19 mouse cellular contexts compared by ENCODE assay signal in genomic region chr2:145749645-145750044, GRCm38 (mm10).
DNase-seq lines count a peak whose midpoint lies in the region; ATAC-seq and TF ChIP-seq lines count a peak whose summit lies in the region.
"Had no signal": no experiment of that assay in that cellular context is flagged by ENCODE, and none has a peak within 500 bp of the region (broad histone marks: within the 10 kb centered on the region; RNA-seq: fewer than 3 reads in every experiment).

No protein-coding gene starts in this region.

- H3K27me3 ChIP-seq in midbrain, embryonic 13.5 days: peaks cover 69% of the 10 kb centered on the region
- H3K27me3 ChIP-seq in midbrain, embryonic 10.5 days (ENCODE audit: low read depth, poor library complexity, severe bottlenecking): peaks cover 89% of the 10 kb centered on the region
- H3K27me3 ChIP-seq in midbrain, embryonic 16.5 days (ENCODE audit: control insufficient read depth, insufficient read depth, low read depth, low read length): no peaks in the 10 kb centered on the region; the same call in 1 of the 2 replicates
- H3K27me3 ChIP-seq: forebrain, embryonic 12.5 days; heart, embryonic 15.5 days; hindbrain, embryonic 13.5 days had no signal

- H3K4me2 ChIP-seq in midbrain, embryonic 13.5 days (replicated peaks): no peak overlapping the region
- no peak overlapping the region for H3K4me2 ChIP-seq in midbrain, embryonic 16.5 days (ENCODE audit: low read length)
- H3K4me2 ChIP-seq: forebrain, embryonic 12.5 days; heart, embryonic 11.5 days; heart, embryonic 15.5 days; hindbrain, embryonic 13.5 days had no signal

- TF ChIP-seq CTCF in brain, embryonic 14.5 days (IDR thresholded peaks at IDR 0.05; ENCODE audit: borderline replicate concordance, extremely low read depth, insufficient read depth, insufficient read length): no peak

- TF ChIP-seq POLR2A in brain, embryonic 14.5 days (IDR thresholded peaks at IDR 0.05; ENCODE audit: borderline replicate concordance, extremely low read depth, insufficient read depth, insufficient read length, poor library complexity, severe bottlenecking): no peak

- 0 out of 2 replicates have a peak, but pooled peaks have one; percentile 34 for ATAC-seq in midbrain, embryonic 13.5 days
- peak; percentile 39; the same call in 1 of the 2 replicates for ATAC-seq in midbrain, embryonic 16.5 days
- ATAC-seq: forebrain, embryonic 16.5 days; hindbrain, postnatal 0 days had no signal

- H3K4me3 ChIP-seq in midbrain, embryonic 13.5 days (replicated peaks): no peak overlapping the region
- H3K4me3 ChIP-seq in midbrain, embryonic 10.5 days: no peak overlapping the region
- no peak overlapping the region for H3K4me3 ChIP-seq in midbrain, embryonic 16.5 days (ENCODE audit: low read depth, low read length)
- H3K4me3 ChIP-seq: forebrain, embryonic 12.5 days; heart, adult 2 months; heart, embryonic 15.5 days; hindbrain, embryonic 13.5 days had no signal

- no peak overlapping the region for H3K27ac ChIP-seq in midbrain, embryonic 13.5 days
- H3K27ac ChIP-seq in midbrain, embryonic 10.5 days (replicated peaks): no peak overlapping the region
- H3K27ac ChIP-seq in midbrain, embryonic 16.5 days (ENCODE audit: low read length): no peak overlapping the region
- H3K27ac ChIP-seq: forebrain, embryonic 12.5 days; heart, adult 2 months; heart, embryonic 15.5 days; hindbrain, embryonic 13.5 days; hindbrain, postnatal 0 days had no signal

- WGBS in midbrain, embryonic 13.5 days: 38% methylated on average over 5 of the region's 5 CpGs
- WGBS in midbrain, embryonic 10.5 days: 52% methylated on average over 5 of the region's 5 CpGs
- WGBS in midbrain, embryonic 16.5 days: 41% methylated on average over 5 of the region's 5 CpGs

- no peak overlapping the region for H3K9ac ChIP-seq in midbrain, embryonic 13.5 days (replicated peaks)
- no peak overlapping the region for H3K9ac ChIP-seq in midbrain, embryonic 16.5 days (ENCODE audit: low read depth, low read length)
- H3K9ac ChIP-seq: forebrain, embryonic 12.5 days; heart, embryonic 15.5 days; hindbrain, embryonic 13.5 days had no signal

- H3K9me3 ChIP-seq in midbrain, embryonic 13.5 days: no peaks in the 10 kb centered on the region
- H3K9me3 ChIP-seq in midbrain, embryonic 10.5 days (replicated peaks): no peaks in the 10 kb centered on the region
- H3K9me3 ChIP-seq in midbrain, embryonic 16.5 days (replicated peaks; ENCODE audit: control insufficient read depth, low read length, poor library complexity, severe bottlenecking): no peaks in the 10 kb centered on the region
- H3K9me3 ChIP-seq: forebrain, embryonic 12.5 days; heart, embryonic 15.5 days; hindbrain, embryonic 13.5 days had no signal

- DNase-seq in midbrain, embryonic 10.5 days (ENCODE audit: low spot score): no peak
- DNase-seq in brain, embryonic 14.5 days (ENCODE audit: low read depth): peak; percentile 37
- no peak for DNase-seq in right cerebral cortex, postnatal 25 days
- DNase-seq in left cerebral cortex, postnatal 4 days: no peak
- DNase-seq in ovary, postnatal 36 days (ENCODE audit: low spot score): no peak
- DNase-seq: adrenal gland, postnatal 10 days; cerebellum, adult 11-12 months; cerebellum, adult 9-10 months; cerebellum, postnatal 36 days; gastrocnemius, postnatal 10 days; heart, adult 2 months had no signal

- 0 out of 2 replicates have a peak, but pooled peaks cover 4% of the 10 kb centered on the region for H3K4me1 ChIP-seq in midbrain, embryonic 13.5 days (replicated peaks)
- peaks cover 10% of the 10 kb centered on the region for H3K4me1 ChIP-seq in midbrain, embryonic 10.5 days
- no peaks in the 10 kb centered on the region for H3K4me1 ChIP-seq in midbrain, embryonic 16.5 days (ENCODE audit: control insufficient read depth, insufficient read depth, low read length)
- H3K4me1 ChIP-seq: hindbrain, embryonic 13.5 days had no signal

- intact Hi-C loops in left cerebral cortex, postnatal 4 days (cut with DNase I): no loop called here

- no peaks in the 10 kb centered on the region for H3K36me3 ChIP-seq in midbrain, embryonic 13.5 days
- H3K36me3 ChIP-seq in midbrain, embryonic 10.5 days: no peaks in the 10 kb centered on the region
- H3K36me3 ChIP-seq in midbrain, embryonic 16.5 days (ENCODE audit: control insufficient read depth, insufficient read depth, low read length): no peaks in the 10 kb centered on the region
- H3K36me3 ChIP-seq: forebrain, embryonic 12.5 days; heart, embryonic 15.5 days; hindbrain, embryonic 13.5 days had no signal
